Mouse (Mus musculus) small intestine, adult 2 months (tissue): ENCODE data around the gene Timm23.
"Not testable (repeated sequence)": the region's sequence is repeated elsewhere in the genome, so short reads cannot be mapped to it uniquely, and the experiment has no call there.

ENCODE experiments used
- CTCF ChIP-seq: fragments of 200-500 bp; IDR thresholded peaks from 2 replicates; pipeline ENCODE4 v1.5.1; 2012; ENCODE audit warnings: low read depth, mild to moderate bottlenecking, control low read depth, inconsistent platforms, low read length, moderate library complexity, mixed read lengths; ENCODE audit not compliant: insufficient replicate concordance, insufficient read length; ENCODE audit errors: extremely low read depth
- POLR2A ChIP-seq: fragments of 200-500 bp; IDR thresholded peaks from 2 replicates; pipeline ENCODE4 v1.6.1; 2012; ENCODE audit warnings: low read depth, mild to moderate bottlenecking, control low read depth, inconsistent platforms, low read length, moderate library complexity

- TF ChIP-seq CTCF, POLR2A: not testable (repeated sequence)
Observed at GRCm38 (mm10) chr14:32193557-32193956, 8.1 kb downstream of the Timm23 start.
